Mouse (Mus musculus) mouse embryonic stem cell (cell line): Measurements from ENCODE around the gene Sptan1.

ENCODE experiments used
- in situ Hi-C, 2 experiments: fragments of 300-500 bp; cut with MboI; formaldehyde crosslinking; loops; 1 replicate in 1 of 2; 3 replicates in 1 of 2; pipeline ENCODE4 v1.14.3; 2019 to 2020; ENCODE audit warnings: low sequenced_read_pairs in 2 of 2, low pct_unique_long_range_greater_than_20kb in 1 of 2, mixed read lengths in 1 of 2; ENCODE audit not compliant: unreplicated experiment in 1 of 2

The Sptan1 gene

DNA sequence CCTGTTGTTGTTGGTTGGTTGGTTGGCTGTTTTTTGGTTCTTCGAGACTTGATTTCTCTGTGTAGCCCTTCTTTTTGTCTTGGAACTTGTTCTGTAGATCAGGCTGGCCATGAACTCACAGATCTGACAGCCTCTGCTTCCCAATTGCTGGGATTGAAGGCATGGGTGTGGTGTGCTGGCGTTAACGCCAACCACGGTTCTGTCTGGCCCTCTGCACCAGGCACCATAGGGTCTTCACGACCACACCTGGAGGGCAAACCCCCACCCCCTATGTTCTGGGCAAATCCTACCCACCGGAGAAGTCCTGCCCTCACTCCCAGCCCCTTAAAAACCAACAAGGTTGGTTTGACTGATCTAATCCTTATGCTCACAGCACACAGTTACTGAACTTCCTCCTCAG lies 111.6 kb downstream of the Sptan1 start:
- in situ Hi-C loops: no loop called here

DNA sequence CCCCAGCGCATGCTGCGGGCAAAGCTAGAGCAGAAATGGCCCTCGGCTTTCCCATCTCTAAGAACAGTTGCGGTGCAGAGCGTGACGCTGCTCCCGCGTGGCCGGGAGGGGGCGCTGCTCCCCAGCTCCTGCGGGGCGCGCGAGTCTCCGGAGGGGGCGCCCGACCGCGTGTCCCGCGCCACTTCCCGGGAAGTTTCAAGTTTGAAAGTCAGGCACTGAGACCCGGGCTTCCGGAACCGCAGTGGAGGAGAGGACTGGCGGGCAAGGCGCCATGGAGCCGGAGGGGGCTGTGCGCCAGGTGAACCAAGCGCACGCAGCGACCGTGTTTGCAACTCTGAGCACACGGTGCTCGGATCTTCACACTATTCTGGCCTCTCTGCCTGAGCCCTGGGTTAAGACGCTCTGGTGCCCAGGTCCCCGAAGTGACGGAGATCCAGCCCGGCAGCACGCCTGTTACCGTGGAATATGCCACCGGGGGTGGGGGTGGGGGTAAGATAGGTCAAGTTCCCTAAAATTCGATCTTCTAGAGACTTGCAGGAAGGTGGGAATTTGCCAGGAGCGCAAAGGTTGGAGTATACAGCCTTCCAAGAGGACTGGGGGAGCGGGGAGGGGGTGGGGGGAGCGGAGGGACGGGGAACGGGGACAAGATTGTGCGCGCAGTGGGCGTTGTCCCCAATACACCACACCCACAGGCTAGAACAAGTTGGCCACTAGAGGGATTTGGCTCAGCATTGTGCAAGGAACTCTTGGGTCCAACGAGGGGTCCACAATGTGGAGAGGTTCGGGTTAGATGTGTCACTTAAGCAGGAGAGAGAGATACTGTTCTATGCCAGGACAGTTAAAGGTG lies 112.4 kb downstream of the Sptan1 start, which contains the start of gene Pkn3:
Gene Pkn3, plus strand, starts transcription at position 183 of the 847 bp plus-strand sequence.
- in situ Hi-C loops: no loop called here

DNA sequence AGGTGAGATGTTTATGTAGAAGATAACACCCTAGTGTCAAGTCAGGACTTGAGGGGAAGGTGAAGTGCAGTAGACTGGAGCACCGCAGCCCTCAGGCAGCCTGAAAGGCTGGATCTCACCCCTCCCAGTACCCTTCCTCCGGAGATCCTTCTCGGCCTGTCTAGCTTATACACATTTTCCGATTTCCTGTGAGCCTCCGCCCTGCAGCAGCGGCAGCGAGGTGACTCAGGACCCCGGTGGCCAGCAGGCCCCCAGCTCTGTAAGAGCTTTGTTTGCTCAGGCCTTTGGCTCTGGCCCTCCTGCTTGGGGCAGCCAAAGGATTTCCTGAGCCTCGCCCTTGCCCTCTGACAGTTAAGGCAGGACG lies 113.0 kb downstream of the Sptan1 start:
- in situ Hi-C loops: no loop called here

DNA sequence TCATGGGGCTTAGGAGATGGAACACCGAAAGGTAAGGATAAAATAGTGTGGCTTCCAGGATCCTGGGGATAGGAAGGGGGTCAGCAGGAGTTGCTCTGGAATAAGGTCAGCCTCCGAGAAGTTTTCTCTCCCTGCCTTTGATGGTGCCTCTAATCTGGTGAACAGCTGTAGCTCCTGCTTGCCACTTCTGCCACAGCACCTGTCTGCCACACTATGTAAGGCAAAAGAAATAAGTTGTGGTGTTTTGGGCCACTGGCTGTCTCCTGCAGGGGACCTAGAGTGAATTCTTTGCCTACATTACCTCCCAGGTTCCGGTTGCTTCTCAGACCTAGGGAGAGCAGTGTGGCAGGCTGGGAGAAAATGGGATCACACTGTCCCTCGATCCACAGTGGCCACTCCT lies 113.4 kb downstream of the Sptan1 start:
- in situ Hi-C loops: no loop called here

DNA sequence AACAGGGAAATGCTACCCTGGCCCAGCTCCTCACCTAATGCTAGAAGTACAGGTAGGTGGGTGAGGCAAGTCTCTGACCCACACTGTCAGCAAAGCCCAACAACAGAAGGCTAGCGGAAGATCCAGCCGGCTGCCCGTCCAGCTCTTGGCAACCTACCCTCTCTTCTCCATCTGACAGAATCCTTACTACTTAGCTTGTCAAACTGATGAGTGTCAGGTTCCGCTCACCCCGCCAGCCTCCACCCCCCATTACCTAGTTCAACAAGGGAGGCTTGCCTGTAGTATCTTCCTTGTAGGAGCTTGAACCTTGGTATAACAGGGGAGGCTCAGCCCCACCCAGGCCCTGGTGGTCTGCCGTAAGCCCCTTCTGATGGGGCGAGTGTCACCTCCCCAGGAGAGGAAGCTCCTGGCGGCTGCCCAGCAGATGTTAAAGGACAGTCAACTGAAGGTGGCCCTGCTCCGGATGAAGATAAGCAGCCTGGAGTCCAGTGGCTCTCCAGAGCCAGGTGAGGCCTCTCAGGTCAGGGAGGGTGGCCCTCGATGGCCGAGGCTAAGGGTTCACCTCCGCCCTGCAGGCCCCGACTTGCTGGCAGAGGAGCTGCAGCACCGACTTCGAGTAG lies 114.9 kb downstream of the Sptan1 start:
- in situ Hi-C loops: no loop called here
